Mouse (Mus musculus) heart, postnatal 4 days (tissue): ENCODE measurements around the gene Nr2c1. TPM values are rescaled to one million over a fixed set of nuclear protein-coding genes. Genes with fewer than 3 reads are reported as not detected.

Experiments
- DNase-seq: peaks from one replicate; pipeline ENCODE4 v3.0.0; 2021
- total RNA-seq, 2 experiments: library from RNA; stranded (reverse); gene quantifications; 2 replicates each; pipeline ENCODE4 v1.2.3; 2021

The Nr2c1 gene
- total RNA-seq = 10 to 100 TPM; 10.2 to 10.7 TPM

DNA sequence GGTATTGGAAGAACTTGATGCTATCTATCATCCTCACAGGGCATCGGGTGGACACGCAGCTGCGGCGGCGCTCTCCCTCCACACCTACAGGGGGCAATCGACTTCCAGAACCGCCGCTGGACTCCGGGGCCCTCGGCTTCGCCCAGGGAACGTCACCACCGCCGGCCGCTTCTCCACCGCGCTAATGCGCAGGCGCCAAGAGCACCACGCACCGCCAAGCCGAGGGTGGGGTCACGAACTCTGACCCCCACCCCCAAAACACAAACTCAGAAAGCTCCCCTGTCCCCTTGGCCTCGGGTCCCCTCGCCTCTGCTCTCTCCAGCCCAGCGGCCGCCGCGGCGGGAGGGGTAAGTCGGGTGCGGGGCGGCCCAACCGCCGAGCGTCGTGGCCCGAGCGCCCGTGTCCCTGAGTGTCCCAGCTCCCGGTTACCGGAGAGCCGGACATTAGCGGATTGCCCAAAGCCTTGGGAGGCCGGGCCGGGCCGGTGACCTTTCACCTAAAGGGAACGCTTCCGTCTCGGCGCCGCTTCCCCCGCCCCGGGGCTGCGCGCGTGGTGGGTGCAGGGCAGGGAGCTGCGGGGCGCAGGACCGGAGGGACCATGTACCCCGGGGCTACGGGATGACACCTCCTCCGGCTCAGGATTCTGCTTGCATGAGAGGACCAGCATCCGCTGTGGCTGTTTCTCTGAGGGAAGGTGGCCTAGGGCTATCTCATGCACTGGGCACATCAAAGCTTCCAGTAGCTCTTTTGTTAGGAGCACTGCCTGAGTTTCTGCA, at the start of gene Nr2c1:
Nr2c1 (plus strand) TSS at position 268 of the 776 bp plus-strand sequence.
- peak; percentile 93 for DNase-seq

- no peak for DNase-seq
These were observed 49.7 kb upstream of the Nr2c1 start for GRCm38 (mm10) chr10:94098100-94098499.

DNA sequence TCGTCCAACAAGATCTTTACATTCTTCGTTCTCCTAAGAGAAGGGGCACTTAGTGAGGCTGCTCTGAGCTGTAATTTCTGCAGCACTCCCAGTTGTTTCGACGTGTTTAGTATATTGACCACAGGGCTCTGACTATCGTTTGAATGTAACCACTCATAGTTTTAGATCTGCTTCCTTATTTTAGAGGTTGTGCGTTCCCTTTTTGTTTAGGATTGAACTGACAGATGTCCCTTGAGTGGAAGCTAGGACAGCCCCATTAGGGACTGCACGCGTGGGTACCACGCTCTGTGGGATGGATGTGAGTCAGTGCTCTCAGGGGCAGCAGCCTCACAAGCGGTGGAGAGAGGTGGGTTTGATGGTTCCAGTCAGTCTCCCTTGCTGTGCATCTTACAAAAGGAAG, 42.3 kb upstream of the Nr2c1 start:
- no peak for DNase-seq

DNA sequence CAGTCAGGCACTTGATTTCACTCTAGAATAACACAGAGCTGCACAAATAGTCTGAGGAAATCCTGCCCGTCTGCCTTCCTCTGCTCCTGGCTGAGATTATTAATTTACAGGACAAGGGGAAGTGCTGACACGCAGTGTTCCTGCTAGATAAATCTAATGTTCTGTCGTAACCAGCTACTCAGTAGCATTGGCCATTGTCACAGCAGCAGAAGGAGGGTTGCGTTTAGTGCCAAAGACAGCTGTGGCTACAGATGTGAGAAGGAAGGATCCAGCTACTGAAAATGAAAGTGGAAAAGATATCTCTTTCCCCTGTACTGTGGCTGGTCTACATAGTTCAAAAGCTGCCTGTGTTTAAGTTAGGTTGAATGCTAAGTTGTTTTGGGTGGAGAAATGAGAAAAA, 40.7 kb upstream of the Nr2c1 start:
- DNase-seq = peak; percentile 24

GRCm38 (mm10) chr10:94107607-94108006, 40.2 kb upstream of the Nr2c1 start:
- DNase-seq = no peak

DNA sequence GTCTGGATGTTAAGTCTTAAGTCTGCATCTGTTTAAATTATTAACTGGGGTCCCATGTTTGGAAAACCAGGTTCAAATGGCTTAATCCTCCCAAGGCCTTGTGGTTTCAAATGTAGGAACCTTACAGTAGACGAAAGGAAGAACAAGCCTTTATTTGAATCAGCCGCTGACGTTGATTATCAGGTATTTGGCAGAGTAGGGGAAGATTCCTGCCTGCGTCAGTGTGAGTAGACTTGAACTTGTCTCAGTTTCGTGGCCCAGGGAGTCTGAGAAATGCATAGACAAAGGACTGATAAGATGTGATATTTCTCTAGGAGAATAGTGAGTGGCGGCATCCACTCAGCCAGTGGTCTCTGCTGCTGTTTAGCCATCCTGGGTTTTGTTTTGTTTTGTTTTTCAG, 39.0 kb upstream of the Nr2c1 start:
- DNase-seq = no peak

GRCm38 (mm10) chr10:94110834-94111754, 36.7 kb upstream of the Nr2c1 start:
- no peak for DNase-seq

DNA sequence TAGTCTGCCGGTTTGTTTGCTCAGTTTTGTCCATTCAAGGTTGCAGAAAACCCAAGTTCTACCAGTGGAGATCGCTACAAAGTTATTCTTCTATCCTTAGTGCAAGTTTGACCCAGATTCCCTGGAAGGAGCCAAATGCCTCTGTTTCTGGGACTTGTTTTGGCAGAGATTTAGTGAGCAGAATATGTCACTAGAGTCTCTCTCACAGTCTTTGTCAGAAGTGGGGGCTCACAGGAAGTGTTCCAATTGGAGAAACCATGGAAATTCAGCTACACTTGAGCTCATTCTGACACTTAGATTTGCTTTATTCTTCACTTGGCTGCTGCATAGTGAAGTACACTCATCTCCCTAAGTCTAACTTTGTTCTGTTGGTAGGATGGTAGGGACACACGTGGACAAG, 35.6 kb upstream of the Nr2c1 start:
- DNase-seq = no peak

DNA sequence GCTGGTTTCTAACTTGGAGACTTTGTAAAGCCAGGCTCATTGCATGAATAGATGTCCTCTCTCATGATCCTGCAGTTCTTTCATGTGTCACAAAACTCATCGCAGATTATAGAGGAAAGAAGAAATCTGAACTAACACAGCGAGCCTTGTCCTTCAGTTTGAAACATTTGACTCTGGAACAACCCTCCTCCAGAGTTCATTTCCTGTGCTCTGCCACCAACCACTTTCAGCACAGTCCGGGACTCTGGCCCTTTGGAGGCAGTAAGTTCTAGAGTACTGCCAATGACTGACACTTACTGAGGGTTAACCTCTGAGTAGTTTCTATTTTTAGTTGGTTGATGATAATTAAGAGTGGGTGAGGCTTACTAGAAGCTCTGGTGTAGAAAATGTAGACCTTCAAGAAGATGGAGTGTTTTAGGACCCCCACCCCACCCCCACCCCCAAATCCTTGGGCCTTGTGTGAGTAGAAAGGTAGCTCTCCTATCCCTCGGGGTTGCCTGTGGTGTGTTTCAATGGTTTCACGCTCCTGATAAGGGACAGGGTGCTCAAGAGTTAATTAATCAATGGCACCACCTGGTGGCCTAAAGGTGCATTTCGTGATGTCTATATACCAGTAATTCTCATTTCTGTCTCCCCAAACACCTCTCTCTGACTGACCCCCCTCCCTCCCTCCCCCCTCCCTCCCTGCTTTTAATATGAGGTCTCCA, 31.8 kb upstream of the Nr2c1 start:
- DNase-seq = peak; percentile 88

DNA sequence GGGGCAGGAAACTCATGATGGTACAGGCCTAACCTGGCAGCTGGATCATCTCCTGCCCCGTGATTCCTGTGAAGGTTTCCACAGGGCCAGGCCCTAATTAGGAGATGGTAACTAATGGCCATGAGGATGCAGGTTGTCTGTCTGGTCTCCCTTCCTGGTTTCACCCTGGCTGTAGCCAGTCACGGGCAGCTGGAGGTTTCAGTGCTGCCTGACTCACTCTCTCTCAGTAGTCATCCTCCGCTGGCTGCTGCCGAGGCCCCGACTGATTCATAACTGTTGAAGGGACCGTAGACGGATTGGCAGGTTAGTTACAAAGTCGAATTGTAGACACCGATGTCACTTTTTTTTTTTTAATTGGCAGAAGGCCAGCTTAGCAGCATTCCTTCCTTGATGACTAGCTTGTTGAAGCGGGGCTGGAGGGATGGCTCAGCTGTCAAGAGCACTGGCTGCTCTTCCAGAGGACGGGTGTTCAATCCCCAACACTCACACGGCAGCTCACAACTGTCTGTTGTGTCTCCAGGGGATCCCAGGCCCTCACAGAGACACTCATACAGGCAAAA, 31.0 kb upstream of the Nr2c1 start:
- DNase-seq = no peak

GRCm38 (mm10) chr10:94117916-94118315, 29.9 kb upstream of the Nr2c1 start:
- no peak for DNase-seq

DNA sequence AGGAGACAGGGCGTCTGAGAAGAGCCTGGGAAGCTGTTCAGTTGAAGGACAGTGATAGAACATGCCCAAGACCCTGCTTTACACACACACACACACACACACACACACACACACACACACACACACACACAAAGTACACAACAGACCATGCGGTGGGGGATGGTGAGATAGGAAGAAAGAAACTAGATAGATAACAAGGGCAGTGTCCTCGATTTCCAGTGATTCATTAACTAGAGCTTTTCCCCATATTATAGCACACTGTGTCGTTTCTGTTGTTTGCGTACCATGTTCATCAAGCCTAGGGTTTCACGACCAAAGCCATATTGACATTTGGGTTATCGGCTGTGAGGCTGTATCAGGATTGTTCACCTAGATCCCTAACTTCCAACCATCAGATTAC, 28.8 kb upstream of the Nr2c1 start:
- no peak for DNase-seq

DNA sequence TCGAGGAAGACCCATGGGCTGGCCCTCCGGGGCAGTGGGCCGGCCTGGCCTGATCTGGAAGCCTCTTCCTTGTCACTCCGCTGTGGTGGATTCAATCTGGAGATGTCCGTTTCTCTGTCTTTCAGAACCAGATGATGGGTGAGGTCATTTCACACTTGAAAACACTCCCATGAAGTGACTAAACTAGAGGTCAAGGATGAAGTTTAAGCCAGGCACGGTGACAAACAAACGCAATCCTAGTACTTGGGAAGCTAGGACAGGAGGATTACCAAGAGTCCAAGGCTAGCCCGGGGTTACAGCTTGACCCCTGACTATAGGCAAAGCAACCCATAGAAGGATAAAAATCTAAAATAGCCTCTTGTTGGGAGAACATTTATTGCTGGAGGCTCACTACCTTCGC, 27.1 kb upstream of the Nr2c1 start:
- DNase-seq = no peak

- DNase-seq = no peak
These were observed 25.2 kb upstream of the Nr2c1 start for GRCm38 (mm10) chr10:94122595-94122994.

- no peak for DNase-seq
These were observed 24.2 kb upstream of the Nr2c1 start for GRCm38 (mm10) chr10:94123581-94123980.

- DNase-seq = peak; percentile 31
These were observed 23.4 kb upstream of the Nr2c1 start for GRCm38 (mm10) chr10:94124376-94124775.

- DNase-seq = peak; percentile 66
These were observed 18.1 kb upstream of the Nr2c1 start for GRCm38 (mm10) chr10:94129680-94130119.

DNA sequence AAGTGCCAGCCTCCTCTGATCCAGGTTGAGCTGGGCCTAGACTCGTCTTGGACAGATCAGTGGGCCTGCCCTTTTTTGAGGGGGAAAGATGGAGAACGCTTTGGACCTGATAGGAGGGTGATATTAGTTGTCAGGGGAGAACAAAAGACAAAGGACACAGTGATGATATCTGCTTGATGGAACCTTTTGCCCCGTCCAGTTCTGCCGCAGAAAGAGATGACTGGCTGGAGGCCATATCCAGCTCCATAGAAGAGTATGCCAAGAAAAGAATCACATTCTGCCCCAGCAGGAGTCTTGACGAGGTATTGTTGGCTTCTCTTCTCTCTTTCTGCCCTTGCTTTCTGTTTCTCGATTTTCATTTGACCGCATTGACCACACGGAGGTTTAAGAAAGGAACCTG, 14.7 kb upstream of the Nr2c1 start:
- no peak for DNase-seq

GRCm38 (mm10) chr10:94133674-94134073, 14.1 kb upstream of the Nr2c1 start:
- no peak for DNase-seq

- DNase-seq = no peak
These were observed 13.1 kb upstream of the Nr2c1 start for GRCm38 (mm10) chr10:94134535-94135390.

DNA sequence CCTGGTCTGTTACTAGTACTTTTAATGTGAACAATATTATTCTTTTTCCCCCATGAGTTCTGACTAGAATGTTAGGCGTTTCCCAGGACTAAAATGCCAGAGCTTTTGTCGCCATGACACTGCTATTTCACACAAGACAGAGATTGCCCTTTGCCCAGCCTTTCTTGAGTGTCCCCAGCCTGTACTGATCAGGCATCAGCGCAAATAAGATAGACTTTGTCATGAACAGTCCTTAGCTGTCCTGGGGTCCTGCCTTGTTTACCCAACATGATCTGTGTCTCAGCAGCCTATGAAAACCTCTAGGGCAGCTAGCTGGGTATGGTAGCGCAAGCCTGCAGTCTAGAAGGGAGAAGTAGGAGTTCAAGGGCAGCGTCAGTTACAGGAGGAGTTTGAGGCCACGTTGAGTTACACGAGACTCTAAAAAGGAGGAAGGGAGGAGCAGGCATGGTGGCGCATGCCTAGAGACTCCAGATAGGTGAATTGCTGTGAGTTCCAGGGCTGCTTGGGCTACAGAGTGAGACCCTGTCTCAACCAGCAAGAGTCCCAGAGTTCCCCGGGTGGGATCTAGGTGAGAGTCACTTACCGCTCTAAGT, 8.8 kb upstream of the Nr2c1 start:
- DNase-seq = no peak
